Mouse (Mus musculus): ENCODE measurements around the gene Fat3.

Fat3 gene

DNA sequence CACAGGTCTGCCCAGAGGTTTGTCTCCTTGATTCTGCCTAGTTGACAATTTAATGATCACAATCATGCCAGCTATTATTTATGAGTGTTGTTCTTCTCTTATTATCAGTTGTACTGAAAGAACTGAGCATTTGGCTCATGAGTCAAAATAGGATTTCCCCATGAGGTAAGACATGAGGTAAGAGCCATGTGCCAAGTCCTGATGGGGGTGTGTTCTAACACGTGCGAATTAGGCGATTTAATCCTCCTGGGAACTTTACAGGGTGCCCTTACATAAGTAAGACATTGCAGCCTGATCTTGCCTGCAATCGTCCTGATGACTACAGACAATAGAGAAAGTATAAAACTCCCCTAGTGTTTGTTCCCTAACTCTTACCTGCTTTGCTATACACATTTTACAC is 631.6 kb downstream of the Fat3 start:
- no peak for DNase-seq (ENCODE audit: low spot score)

DNA sequence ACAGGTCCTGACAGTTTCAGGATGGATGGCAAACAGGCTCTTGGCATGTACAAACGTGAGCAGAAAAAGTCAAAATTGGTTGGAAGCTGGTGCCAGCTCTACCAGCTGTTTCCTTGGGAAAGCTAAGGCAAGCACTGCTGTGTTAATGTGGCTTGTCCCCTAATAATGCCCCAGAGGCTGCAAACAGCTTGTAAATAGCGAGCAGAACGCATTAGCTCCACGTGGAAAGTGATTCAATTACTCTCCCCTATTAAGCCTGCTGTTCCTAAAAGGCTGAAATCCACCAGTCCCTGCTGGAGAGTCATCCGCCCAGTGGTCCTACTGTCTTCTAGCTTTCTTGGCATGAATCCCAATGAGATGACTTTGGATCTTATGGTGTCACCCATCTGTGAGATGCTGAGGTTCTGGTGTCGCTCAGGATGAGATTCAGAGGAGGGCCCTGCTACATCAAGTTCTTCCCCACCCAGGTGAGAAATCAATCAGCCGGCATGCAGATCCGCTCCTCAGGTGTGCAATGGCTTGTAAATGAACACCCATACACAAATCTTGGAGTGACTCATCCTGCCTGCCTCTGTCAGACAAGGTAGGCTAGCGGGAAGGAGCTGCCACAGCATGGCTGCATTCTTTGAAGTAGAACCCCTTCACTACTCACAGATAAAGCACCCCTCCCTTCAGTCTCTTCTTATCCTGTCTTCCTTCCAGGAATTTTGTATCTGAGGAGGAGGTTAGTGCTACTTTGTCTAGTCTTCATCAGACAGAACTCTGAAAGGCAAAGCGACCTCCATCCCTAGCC is 634.6 kb downstream of the Fat3 start:
- DNase-seq (ENCODE audit: low spot score): no peak

DNA sequence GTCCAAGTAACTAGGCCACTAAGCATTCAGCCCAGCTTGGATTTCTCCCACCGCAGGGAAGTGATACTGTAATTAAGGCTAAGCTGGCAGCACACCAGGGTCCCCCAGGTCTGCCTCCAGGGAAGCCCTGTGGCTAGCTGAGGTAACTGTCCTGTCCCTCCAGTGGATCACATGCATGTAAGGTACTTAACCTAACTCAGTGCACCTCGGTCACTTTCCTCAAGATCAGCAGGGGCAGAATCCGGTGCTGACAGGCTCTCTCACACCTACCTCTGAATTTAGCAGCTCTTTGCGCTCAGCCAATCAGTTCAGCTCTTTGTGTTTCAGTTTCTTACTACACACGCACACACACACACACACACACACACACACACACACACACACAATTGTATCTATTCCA is 639.7 kb downstream of the Fat3 start:
- no peak for DNase-seq (ENCODE audit: low spot score)

All from testis, postnatal 10 days (tissue).